Mouse (Mus musculus): Measurements from ENCODE around the gene Fam19a5. TPM values are rescaled to one million over a fixed set of nuclear protein-coding genes. Genes with fewer than 3 reads are reported as not detected.

The Fam19a5 gene
- polyA plus RNA-seq, 1 experiment: 1.8 TPM

DNA sequence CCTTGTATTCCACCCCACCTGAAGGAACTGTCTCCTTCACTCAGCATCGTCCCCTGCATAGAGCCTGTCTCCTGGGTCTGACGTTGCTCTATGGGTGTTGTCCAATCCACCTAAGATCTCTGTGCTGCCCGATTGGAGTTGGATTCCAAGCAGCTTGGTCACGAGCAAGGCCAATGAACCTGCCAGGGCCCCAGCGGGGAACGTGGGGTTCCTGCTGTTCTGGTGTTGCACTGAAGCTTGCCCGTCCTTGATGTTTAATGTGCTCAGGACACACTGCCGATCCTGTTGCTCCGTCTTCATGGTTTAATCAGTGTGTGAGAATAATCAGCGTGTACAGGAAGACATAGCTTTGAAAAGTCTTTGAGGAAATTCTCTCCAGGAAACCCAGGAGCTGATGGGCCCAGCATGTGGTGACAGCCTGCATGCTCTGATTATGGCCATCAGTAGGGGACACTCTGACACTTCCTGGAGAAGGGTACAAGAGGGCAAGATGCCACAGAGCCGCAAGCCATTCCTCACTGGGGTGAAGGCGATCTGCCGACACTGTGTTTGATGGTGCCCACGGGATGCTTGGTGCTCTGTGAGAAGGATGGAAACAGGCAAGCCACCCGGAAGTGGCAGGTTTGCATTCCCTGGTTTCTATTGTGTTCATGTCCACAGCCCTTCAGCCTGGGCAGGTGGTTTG is 147.3 kb downstream of the Fam19a5 start:
- 87% methylated on average over 15 of the region's 15 CpGs for WGBS

DNA sequence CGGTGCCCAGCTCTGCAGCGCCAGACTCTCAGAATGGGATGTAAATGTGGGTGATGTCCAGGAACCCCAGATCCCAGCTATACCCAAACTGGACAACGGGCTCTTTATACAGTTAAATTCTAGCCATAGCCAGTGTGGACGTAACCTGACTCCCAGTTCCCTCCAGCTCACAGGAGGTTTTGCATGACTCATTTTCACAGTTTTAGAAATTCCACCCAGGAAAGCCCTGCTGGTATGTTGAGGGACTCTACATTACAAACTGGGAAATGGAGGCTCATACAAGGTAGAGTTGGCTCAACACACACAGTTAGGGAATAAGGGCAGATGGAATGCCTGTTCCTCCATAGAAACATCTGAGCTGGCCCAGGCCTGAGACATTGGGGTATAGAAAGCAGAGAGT is 147.9 kb downstream of the Fam19a5 start:
- H3K27me3 ChIP-seq (ENCODE audit: control insufficient read depth, insufficient read depth, low read length): no peaks in the 10 kb centered on the region
- H3K4me1 ChIP-seq (ENCODE audit: control insufficient read depth, insufficient read depth, insufficient read length, low read length): no peaks in the 10 kb centered on the region
- H3K4me3 ChIP-seq (ENCODE audit: low read depth, low read length): no peak overlapping the region
- H3K36me3 ChIP-seq (ENCODE audit: control insufficient read depth, insufficient read depth, low read length): no peaks in the 10 kb centered on the region
- H3K27ac ChIP-seq (ENCODE audit: insufficient read depth, low read depth, low read length): no peak overlapping the region
- 86% methylated on average over 4 of the region's 4 CpGs for WGBS
- TF ChIP-seq POLR2A (IDR thresholded peaks at IDR 0.05; ENCODE audit: low read depth, low read length) (no peak), CTCF (IDR thresholded peaks at IDR 0.05; ENCODE audit: extremely low read depth, insufficient read length, insufficient replicate concordance, low read depth, low read length) (no peak)

More for the DNA sequence above, 147.3 kb downstream of the Fam19a5 start:
- Histone ChIP-seq H3K27ac (ENCODE audit: insufficient read depth, low read depth, low read length) (no peak overlapping the region), H3K4me3 (ENCODE audit: low read depth, low read length) (no peak overlapping the region), H3K4me1 (ENCODE audit: control insufficient read depth, insufficient read depth, insufficient read length, low read length) (no peaks in the 10 kb centered on the region), H3K27me3 (ENCODE audit: control insufficient read depth, insufficient read depth, low read length) (no peaks in the 10 kb centered on the region), H3K36me3 (ENCODE audit: control insufficient read depth, insufficient read depth, low read length) (no peaks in the 10 kb centered on the region)
- no peak for TF ChIP-seq POLR2A (IDR thresholded peaks at IDR 0.05; ENCODE audit: low read depth, low read length)
- no peak for TF ChIP-seq CTCF (IDR thresholded peaks at IDR 0.05; ENCODE audit: extremely low read depth, insufficient read length, insufficient replicate concordance, low read depth, low read length)

DNA sequence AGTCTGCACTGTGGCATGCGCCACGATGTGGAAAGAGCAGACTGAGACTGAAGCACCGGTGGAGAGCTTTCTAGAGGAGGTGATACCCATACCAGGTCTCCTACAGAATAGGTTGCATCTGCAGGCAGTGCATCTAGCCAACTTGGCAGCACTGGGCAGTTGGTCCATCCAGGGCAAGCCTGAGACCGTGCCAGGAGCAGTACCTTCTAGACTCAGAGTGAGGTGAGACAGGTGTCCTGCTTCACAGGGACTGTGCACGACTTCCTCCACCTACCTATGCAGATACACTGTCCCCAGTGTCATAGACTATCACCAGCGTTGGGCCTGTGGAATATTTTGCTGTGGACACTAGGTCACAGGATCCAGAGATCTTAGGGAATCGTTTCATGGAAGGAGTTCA is 148.3 kb downstream of the Fam19a5 start:
- WGBS: 84% methylated on average over 7 of the region's 7 CpGs
- Histone ChIP-seq H3K36me3 (ENCODE audit: control insufficient read depth, insufficient read depth, low read length) (no peaks in the 10 kb centered on the region), H3K27ac (ENCODE audit: insufficient read depth, low read depth, low read length) (no peak overlapping the region), H3K4me1 (ENCODE audit: control insufficient read depth, insufficient read depth, insufficient read length, low read length) (no peaks in the 10 kb centered on the region), H3K4me3 (ENCODE audit: low read depth, low read length) (no peak overlapping the region), H3K27me3 (ENCODE audit: control insufficient read depth, insufficient read depth, low read length) (no peaks in the 10 kb centered on the region)
- TF ChIP-seq CTCF (IDR thresholded peaks at IDR 0.05; ENCODE audit: extremely low read depth, insufficient read length, insufficient replicate concordance, low read depth, low read length) (no peak), POLR2A (IDR thresholded peaks at IDR 0.05; ENCODE audit: low read depth, low read length) (no peak)

DNA sequence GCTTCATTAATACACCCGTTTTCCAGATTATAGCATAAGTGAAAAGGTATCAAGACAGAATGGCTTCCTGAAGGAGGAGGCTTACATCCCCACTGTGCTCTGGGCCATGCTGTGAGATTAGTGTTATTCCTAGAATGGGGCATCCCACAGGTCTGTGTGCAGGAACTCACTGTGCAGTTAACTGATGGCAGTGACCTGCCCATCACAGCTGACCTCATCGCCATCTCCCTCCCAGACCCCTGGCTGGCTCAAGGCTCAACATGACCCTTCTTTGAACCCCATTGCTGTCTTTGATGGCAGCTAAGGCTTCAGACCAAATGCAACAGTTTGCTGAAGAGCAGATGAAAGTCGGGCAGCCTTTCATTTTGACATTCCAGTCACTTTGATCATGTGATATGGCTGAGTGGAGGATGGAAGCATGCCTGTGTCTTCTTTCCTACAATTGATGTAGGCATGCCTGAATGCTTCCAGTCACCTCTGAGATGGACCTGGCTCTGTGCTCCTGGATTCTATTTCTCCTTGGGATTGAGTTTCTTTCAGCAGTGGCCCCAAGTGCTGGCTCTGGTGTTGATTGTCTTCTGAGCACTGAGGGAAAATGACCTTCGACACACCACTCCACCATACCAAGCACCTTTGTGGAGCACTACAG is 148.9 kb downstream of the Fam19a5 start:
- H3K36me3 ChIP-seq (ENCODE audit: control insufficient read depth, insufficient read depth, low read length): no peaks in the 10 kb centered on the region
- H3K27me3 ChIP-seq (ENCODE audit: control insufficient read depth, insufficient read depth, low read length): no peaks in the 10 kb centered on the region
- WGBS: 81% methylated on average over 4 of the region's 4 CpGs
- no peak overlapping the region for H3K27ac ChIP-seq (ENCODE audit: insufficient read depth, low read depth, low read length)
- H3K4me1 ChIP-seq (ENCODE audit: control insufficient read depth, insufficient read depth, insufficient read length, low read length): no peaks in the 10 kb centered on the region
- no peak for TF ChIP-seq CTCF (IDR thresholded peaks at IDR 0.05; ENCODE audit: extremely low read depth, insufficient read length, insufficient replicate concordance, low read depth, low read length)
- no peak for TF ChIP-seq POLR2A (IDR thresholded peaks at IDR 0.05; ENCODE audit: low read depth, low read length)
- no peak overlapping the region for H3K4me3 ChIP-seq (ENCODE audit: low read depth, low read length)

DNA sequence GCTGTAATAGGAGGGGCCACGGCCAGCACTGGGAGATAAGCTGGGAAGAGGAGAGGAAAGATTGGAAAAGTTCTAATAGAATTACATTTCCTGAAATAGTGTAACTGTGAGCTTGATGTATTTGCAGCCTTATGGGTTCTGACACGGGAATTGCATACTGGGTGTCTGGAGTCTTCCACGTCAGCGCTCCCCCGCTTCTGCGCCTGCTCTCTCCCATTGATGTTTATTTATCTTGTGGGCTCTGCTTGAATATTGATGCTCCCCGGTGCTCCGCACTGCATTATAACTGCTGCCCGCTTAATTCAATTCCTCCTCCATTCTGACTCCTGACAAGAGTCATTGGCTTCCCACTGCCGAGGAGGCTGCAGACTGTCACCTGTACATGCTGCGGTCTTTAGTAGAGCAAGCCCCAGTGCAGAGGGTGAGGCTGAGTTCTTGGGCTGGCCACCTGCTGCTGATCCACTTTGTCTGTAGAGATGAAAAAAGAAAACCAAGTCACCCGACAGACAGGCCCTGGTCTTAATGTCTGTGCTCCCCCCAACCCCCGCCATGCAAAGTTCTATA is 153.4 kb downstream of the Fam19a5 start:
- H3K36me3 ChIP-seq (ENCODE audit: control insufficient read depth, insufficient read depth, low read length): no peaks in the 10 kb centered on the region
- TF ChIP-seq CTCF (IDR thresholded peaks at IDR 0.05; ENCODE audit: extremely low read depth, insufficient read length, insufficient replicate concordance, low read depth, low read length): no peak
- TF ChIP-seq POLR2A (IDR thresholded peaks at IDR 0.05; ENCODE audit: low read depth, low read length): no peak
- 77% methylated on average over 13 of the region's 13 CpGs for WGBS
- no peak overlapping the region for H3K27ac ChIP-seq (ENCODE audit: insufficient read depth, low read depth, low read length)
- H3K4me1 ChIP-seq (ENCODE audit: control insufficient read depth, insufficient read depth, insufficient read length, low read length): no peaks in the 10 kb centered on the region
- H3K27me3 ChIP-seq (ENCODE audit: control insufficient read depth, insufficient read depth, low read length): no peaks in the 10 kb centered on the region
- no peak overlapping the region for H3K4me3 ChIP-seq (ENCODE audit: low read depth, low read length)

DNA sequence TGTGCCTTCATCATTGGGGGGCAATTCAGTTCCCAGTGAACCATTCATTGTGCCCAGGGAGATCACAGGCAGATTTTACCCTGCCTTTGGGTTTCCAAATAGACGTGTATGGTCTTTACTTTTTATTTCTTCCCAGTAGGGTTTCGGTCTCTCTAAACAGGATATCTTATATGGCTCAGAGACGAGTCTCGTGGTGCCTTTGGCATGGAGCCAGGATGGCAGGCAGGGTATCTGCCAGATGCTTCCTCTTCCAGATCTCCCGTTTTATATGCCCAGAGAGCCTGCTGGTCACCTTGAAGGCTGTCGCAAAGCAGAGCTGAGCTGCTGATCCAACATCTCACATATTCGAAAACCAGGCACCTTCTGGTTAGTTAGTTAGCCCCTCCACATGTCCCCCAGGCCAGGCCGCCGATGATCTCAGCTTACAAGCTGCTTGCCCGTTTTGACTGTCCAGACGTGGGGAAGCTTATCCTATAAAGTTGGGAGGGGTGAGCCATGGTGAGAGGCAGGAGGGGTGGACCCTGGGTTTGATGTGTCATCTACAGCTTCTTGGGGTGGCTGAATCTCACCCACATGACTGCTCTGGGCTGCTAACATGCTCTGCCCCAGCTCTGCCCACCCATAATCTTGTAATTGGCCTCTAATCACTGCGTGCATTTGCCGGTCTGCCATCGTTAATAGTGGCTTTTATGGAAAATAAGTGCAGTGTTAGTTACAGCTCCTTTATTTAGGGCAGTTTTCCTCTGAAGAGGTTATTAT is 154.6 kb downstream of the Fam19a5 start:
- Histone ChIP-seq H3K27ac (ENCODE audit: insufficient read depth, low read depth, low read length) (no peak overlapping the region), H3K4me3 (ENCODE audit: low read depth, low read length) (no peak overlapping the region), H3K36me3 (ENCODE audit: control insufficient read depth, insufficient read depth, low read length) (no peaks in the 10 kb centered on the region), H3K27me3 (ENCODE audit: control insufficient read depth, insufficient read depth, low read length) (no peaks in the 10 kb centered on the region), H3K4me1 (ENCODE audit: control insufficient read depth, insufficient read depth, insufficient read length, low read length) (no peaks in the 10 kb centered on the region)
- 67% methylated on average over 14 of the region's 14 CpGs for WGBS
- TF ChIP-seq CTCF (IDR thresholded peaks at IDR 0.05; ENCODE audit: extremely low read depth, insufficient read length, insufficient replicate concordance, low read depth, low read length): no peak

DNA sequence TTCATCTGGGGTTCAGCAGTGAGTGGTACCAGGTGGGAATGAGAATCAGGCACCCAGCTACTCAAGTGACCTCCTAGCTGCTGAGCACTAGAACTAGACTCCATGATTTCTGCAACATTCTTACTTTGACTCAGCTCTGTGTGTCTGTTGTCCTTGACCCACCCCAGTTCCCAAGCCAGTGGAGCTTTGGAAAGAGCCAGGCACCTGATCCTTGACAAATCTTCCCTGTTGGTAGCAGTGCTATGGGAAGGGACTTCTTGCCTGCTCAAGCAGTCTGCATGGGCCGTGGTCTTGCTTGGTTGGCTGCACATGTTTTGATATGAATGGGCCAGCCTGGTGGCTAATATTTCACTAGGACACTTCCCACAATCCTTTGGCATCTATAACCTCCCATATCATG is 158.7 kb downstream of the Fam19a5 start:
- H3K4me1 ChIP-seq (ENCODE audit: control insufficient read depth, insufficient read depth, insufficient read length, low read length): no peaks in the 10 kb centered on the region
- H3K27ac ChIP-seq (ENCODE audit: insufficient read depth, low read depth, low read length): no peak overlapping the region
- no peak overlapping the region for H3K4me3 ChIP-seq (ENCODE audit: low read depth, low read length)
- H3K36me3 ChIP-seq (ENCODE audit: control insufficient read depth, insufficient read depth, low read length): no peaks in the 10 kb centered on the region
- TF ChIP-seq CTCF (IDR thresholded peaks at IDR 0.05; ENCODE audit: extremely low read depth, insufficient read length, insufficient replicate concordance, low read depth, low read length): no peak
- no peak for TF ChIP-seq POLR2A (IDR thresholded peaks at IDR 0.05; ENCODE audit: low read depth, low read length)
- 87% methylated on average over 1 of the region's 1 CpGs for WGBS
- no peaks in the 10 kb centered on the region for H3K27me3 ChIP-seq (ENCODE audit: control insufficient read depth, insufficient read depth, low read length)
